Mouse (Mus musculus) heart, embryonic 11.5 days (tissue): ENCODE results near the gene Gm10715. TPM values are rescaled to one million over a fixed set of nuclear protein-coding genes. Genes with fewer than 3 reads are reported as not detected.
A peak's percentile ranks its signal among the peaks of the same experiment; 100 is the strongest.
"Not testable (repeated sequence)": the region's sequence is repeated elsewhere in the genome, so short reads cannot be mapped to it uniquely, and the experiment has no call there.

Experiments
- ATAC-seq: fragments of 200-750 bp; cut with Nextera tagmentation; replicated peaks from 2 replicates; pipeline ENCODE4 v1.8.0; 2017; ENCODE audit warnings: moderate library complexity; ENCODE audit not compliant: insufficient number of reproducible peaks, low FRiP score, low TSS enrichment
- H3K27ac ChIP-seq: fragments of 300-500 bp; sonication (generic); 2 replicates; pipeline ENCODE4 v1.5.1; 2014; ENCODE audit warnings: mild to moderate bottlenecking, low read depth, low read length
- H3K27me3 ChIP-seq: fragments of 300-500 bp; sonication (generic); 2 replicates; pipeline ENCODE4 v1.6.1; 2014; ENCODE audit warnings: mild to moderate bottlenecking, low read length, mixed read lengths; ENCODE audit not compliant: control insufficient read depth, insufficient read depth
- H3K36me3 ChIP-seq: fragments of 300-500 bp; sonication (generic); 2 replicates; pipeline ENCODE4 v1.6.1; 2014; ENCODE audit warnings: mild to moderate bottlenecking, low read length, moderate library complexity, mixed read lengths; ENCODE audit not compliant: control insufficient read depth, insufficient read depth
- H3K4me1 ChIP-seq: fragments of 300-500 bp; sonication (generic); 2 replicates; pipeline ENCODE4 v1.6.1; 2014; ENCODE audit warnings: low read length; ENCODE audit not compliant: control insufficient read depth, insufficient read depth
- H3K4me2 ChIP-seq: fragments of 300-500 bp; sonication (generic); 2 replicates; pipeline ENCODE4 v1.6.1; 2014; ENCODE audit warnings: mild to moderate bottlenecking, moderate library complexity
- H3K4me3 ChIP-seq: fragments of 300-500 bp; sonication (generic); 2 replicates; pipeline ENCODE4 v1.5.1; 2014; ENCODE audit warnings: low read depth, low read length
- H3K9ac ChIP-seq: fragments of 300-500 bp; sonication (generic); 2 replicates; pipeline ENCODE4 v1.6.1; 2014; ENCODE audit warnings: mild to moderate bottlenecking, low read depth, low read length, moderate library complexity
- H3K9me3 ChIP-seq: fragments of 300-500 bp; sonication (generic); replicated peaks from 2 replicates; pipeline ENCODE4 v1.6.1; 2016; ENCODE audit warnings: low read length; ENCODE audit not compliant: control insufficient read depth
- WGBS: fragments of 180-500 bp; shearing (Covaris S2); extraction: QIAGEN DNeasy Blood & Tissue Kit; methylation state at CpG from one replicate; pipeline ENCODE4 v1.1.7; 2014; ENCODE audit not compliant: insufficient replicate concordance; 5-methylcytosine and 5-hydroxymethylcytosine counted together
- polyA plus RNA-seq: library from polyadenylated mRNA; unstranded; fragments of >200 nt; fragmentation: Nextera tagmentation; extraction: Ambion mirVana; gene quantifications from 2 replicates; pipeline ENCODE4 v1.2.1, GENCODE M21; 2014

Gm10715 gene
- polyA plus RNA-seq, 1 experiment from 2014 or later: not detected

- H3K9me3 ChIP-seq, H3K4me2 ChIP-seq, H3K4me3 ChIP-seq, ATAC-seq, H3K9ac ChIP-seq, H3K36me3 ChIP-seq, H3K4me1 ChIP-seq, H3K27me3 ChIP-seq, H3K27ac ChIP-seq: not testable (repeated sequence)
- 67% methylated on average over 9 of the region's 13 CpGs for WGBS
Observed at GRCm38 (mm10) chr9:3022316-3023008, 14.2 kb upstream of the Gm10715 start.

DNA sequence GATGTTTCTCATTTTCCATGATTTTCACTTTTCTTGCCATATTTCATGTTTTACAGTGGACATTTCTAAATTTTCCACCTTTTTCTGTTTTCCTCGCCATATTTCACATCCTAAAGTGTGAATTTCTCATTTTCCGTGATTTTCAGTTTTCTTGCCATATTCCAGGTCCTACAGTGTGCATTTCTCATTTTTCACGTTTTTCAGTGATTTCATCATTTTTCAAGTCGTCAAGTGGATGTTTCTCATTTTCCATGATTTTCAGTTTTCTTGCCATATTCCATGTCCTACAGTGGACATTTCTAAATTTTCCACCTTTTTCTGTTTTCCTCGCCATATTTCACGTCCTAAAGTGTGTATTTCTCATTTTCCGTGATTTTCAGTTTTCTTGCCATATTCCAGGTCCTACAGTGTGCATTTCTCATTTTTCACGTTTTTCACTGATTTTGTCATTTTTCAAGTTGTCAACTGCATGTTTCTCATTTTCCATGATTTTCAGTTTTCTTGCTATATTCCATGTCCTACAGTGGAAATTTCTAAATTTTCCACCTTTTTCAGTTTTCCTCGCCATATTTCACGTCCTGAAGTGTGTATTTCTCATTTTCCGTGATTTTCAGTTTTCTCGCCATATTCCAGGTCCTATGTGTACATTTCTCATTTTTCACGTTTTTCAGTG, 13.2 kb upstream of the Gm10715 start, which contains the start of gene Gm10718:
Gm10718 (plus strand) TSS at position 236 of the 673 bp plus-strand sequence.
- H3K4me2 ChIP-seq: not testable (repeated sequence)
- WGBS: 69% methylated on average over 9 of the region's 13 CpGs

DNA sequence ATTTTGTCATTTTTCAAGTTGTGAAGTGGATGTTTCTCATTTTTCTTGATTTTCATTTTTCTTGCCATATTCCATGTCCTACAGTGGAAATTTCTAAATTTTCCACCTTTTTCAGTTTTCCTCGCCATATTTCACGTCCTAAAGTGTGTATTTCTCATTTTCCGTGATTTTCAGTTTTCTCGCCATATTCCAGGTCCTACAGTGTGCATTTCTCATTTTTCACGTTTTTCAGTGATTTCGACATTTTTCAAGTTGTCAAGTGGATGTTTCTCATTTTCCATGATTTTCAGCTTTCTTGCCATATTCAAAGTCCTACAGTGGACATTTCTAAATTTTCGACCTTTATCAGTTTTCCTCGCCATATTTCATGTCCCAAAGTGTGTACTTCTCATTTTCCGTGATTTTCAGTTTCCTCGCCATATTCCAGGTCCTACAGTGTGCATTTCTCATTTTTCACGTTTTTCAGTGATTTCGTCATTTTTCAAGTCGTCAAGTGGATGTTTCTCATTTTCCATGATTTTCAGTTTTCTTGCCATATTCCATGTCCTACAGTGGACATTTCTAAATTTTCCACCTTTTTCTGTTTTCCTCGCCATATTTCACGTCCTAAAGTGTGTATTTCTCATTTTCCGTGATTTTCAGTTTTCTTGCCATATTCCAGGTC, 12.6 kb upstream of the Gm10715 start:
- not testable (repeated sequence) for ATAC-seq

More for the DNA sequence above, 13.2 kb upstream of the Gm10715 start, which contains the start of gene Gm10718:
- H3K36me3 ChIP-seq, H3K9ac ChIP-seq, H3K4me3 ChIP-seq, H3K9me3 ChIP-seq, H3K27me3 ChIP-seq, H3K27ac ChIP-seq, H3K4me1 ChIP-seq, ATAC-seq: not testable (repeated sequence)

GRCm38 (mm10) chr9:3024912-3025467, 11.7 kb upstream of the Gm10715 start, which contains the start of gene Gm10717:
Gene Gm10717 (plus strand): TSS chr9:3025417.
- H3K27ac ChIP-seq, H3K36me3 ChIP-seq, H3K4me1 ChIP-seq, H3K27me3 ChIP-seq, ATAC-seq, H3K4me3 ChIP-seq, H3K9me3 ChIP-seq, H3K4me2 ChIP-seq, H3K9ac ChIP-seq: not testable (repeated sequence)
- 68% methylated on average over 12 of the region's 12 CpGs for WGBS

More for the DNA sequence above, 12.6 kb upstream of the Gm10715 start:
- H3K4me1 ChIP-seq, H3K4me3 ChIP-seq, H3K27ac ChIP-seq, H3K9ac ChIP-seq, H3K27me3 ChIP-seq, H3K9me3 ChIP-seq, H3K36me3 ChIP-seq, H3K4me2 ChIP-seq: not testable (repeated sequence)
- 56% methylated on average over 14 of the region's 16 CpGs for WGBS

DNA sequence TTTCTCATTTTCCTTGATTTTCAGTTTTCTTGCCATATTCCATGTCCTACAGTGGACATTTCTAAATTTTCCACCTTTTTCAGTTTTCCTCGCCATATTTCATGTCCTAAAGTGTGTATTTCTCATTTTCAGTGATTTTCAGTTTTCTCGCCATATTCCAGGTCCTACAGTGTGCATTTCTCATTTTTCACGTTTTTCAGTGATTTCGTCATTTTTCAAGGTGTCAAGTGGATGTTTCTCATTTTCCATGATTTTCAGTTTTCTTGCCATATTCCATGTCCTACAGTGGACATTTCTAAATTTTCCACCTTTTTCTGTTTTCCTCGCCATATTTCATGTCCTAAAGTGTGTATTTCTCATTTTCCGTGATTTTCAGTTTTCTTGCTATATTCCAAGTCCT, 11.0 kb upstream of the Gm10715 start:
- not testable (repeated sequence) for H3K4me3 ChIP-seq, H3K9ac ChIP-seq, H3K4me2 ChIP-seq, H3K9me3 ChIP-seq, ATAC-seq, H3K27ac ChIP-seq, H3K4me1 ChIP-seq, H3K36me3 ChIP-seq, H3K27me3 ChIP-seq
- 58% methylated on average over 4 of the region's 6 CpGs for WGBS

DNA sequence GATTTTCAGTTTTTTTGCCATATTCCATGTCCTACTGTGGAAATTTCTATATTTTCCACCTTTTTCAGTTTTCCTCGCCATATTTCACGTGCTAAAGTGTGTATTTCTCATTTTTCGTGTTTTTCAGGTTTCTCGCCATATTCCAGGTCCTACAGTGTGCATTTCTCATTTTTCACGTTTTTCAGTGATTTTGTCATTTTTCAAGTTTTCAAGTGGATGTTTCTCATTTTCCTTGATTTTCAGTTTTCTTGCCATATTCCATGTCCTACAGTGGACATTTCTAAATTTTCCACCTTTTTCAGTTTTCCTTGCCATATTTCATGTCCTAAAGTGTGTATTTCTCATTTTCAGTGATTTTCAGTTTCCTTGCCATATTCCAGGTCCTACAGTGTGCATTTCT, 10.5 kb upstream of the Gm10715 start:
- not testable (repeated sequence) for ATAC-seq, H3K27ac ChIP-seq, H3K36me3 ChIP-seq, H3K4me2 ChIP-seq, H3K4me1 ChIP-seq, H3K27me3 ChIP-seq, H3K9ac ChIP-seq, H3K9me3 ChIP-seq, H3K4me3 ChIP-seq
- whole genome bisulfite sequencing: 70% methylated on average over 5 of the region's 5 CpGs

- WGBS: 62% methylated on average over 9 of the region's 9 CpGs
Observed at GRCm38 (mm10) chr9:3026741-3027140, 9.9 kb upstream of the Gm10715 start.

GRCm38 (mm10) chr9:3027200-3027599, 9.5 kb upstream of the Gm10715 start:
- not testable (repeated sequence) for H3K4me3 ChIP-seq, H3K27me3 ChIP-seq
- 0 out of 2 replicates have a peak, but pooled peaks have one; percentile 4 for ATAC-seq

More at GRCm38 (mm10) chr9:3026741-3027140, 9.9 kb upstream of the Gm10715 start:
- H3K36me3 ChIP-seq, H3K4me2 ChIP-seq, H3K9ac ChIP-seq, ATAC-seq, H3K4me3 ChIP-seq, H3K27me3 ChIP-seq, H3K9me3 ChIP-seq, H3K4me1 ChIP-seq, H3K27ac ChIP-seq: not testable (repeated sequence)

More at GRCm38 (mm10) chr9:3027200-3027599, 9.5 kb upstream of the Gm10715 start:
- 66% methylated on average over 9 of the region's 9 CpGs for WGBS
- H3K4me2 ChIP-seq, H3K9ac ChIP-seq, H3K27ac ChIP-seq, H3K36me3 ChIP-seq, H3K4me1 ChIP-seq, H3K9me3 ChIP-seq: not testable (repeated sequence)
